Mouse (Mus musculus): ENCODE measurements around the gene Rnf145.

Gene Rnf145

GRCm38 (mm10) chr11:44510371-44510770 lies 8.4 kb upstream of the Rnf145 start:
- DNase-seq, result no peak

- peak; percentile 29 for DNase-seq
Observed at GRCm38 (mm10) chr11:44512044-44513025, 6.4 kb upstream of the Rnf145 start.

GRCm38 (mm10) chr11:44513026-44513422 lies 5.7 kb upstream of the Rnf145 start:
- no peak for DNase-seq

- DNase-seq, result peak; percentile 81
Observed at GRCm38 (mm10) chr11:44514666-44515065, 4.1 kb upstream of the Rnf145 start.

GRCm38 (mm10) chr11:44516362-44516761 lies 2.4 kb upstream of the Rnf145 start:
- no peak for DNase-seq

- no peak for DNase-seq
Observed at GRCm38 (mm10) chr11:44517561-44518280, 1.0 kb upstream of the Rnf145 start.

- DNase-seq, result peak; percentile 38
Observed at GRCm38 (mm10) chr11:44519096-44519949, 559 bp downstream of the Rnf145 start.

GRCm38 (mm10) chr11:44519950-44520761 lies 1.4 kb downstream of the Rnf145 start:
- peak; percentile 82 for DNase-seq

GRCm38 (mm10) chr11:44522594-44522993 lies 3.8 kb downstream of the Rnf145 start:
- DNase-seq, result no peak

GRCm38 (mm10) chr11:44525765-44526164 lies 7.0 kb downstream of the Rnf145 start:
- DNase-seq, result no peak

- DNase-seq, result no peak
Observed at GRCm38 (mm10) chr11:44526654-44527263, 8.0 kb downstream of the Rnf145 start.

GRCm38 (mm10) chr11:44528560-44529199 lies 9.9 kb downstream of the Rnf145 start:
- no peak for DNase-seq

GRCm38 (mm10) chr11:44529200-44529599 lies 10.4 kb downstream of the Rnf145 start:
- DNase-seq, result no peak

- DNase-seq, result no peak
Observed at GRCm38 (mm10) chr11:44529716-44530115, 11.0 kb downstream of the Rnf145 start.

- DNase-seq, result no peak
Observed at GRCm38 (mm10) chr11:44530382-44530781, 11.6 kb downstream of the Rnf145 start.

- DNase-seq, result no peak
Observed at GRCm38 (mm10) chr11:44530867-44531266, 12.1 kb downstream of the Rnf145 start.

GRCm38 (mm10) chr11:44531617-44532016 lies 12.9 kb downstream of the Rnf145 start:
- no peak for DNase-seq

GRCm38 (mm10) chr11:44532846-44533781 lies 14.3 kb downstream of the Rnf145 start:
- DNase-seq, result no peak

- no peak for DNase-seq
Observed at GRCm38 (mm10) chr11:44534999-44535750, 16.4 kb downstream of the Rnf145 start.
